Mouse (Mus musculus): ENCODE measurements around the gene Galnt10. TPM values are rescaled to one million over a fixed set of nuclear protein-coding genes. Genes with fewer than 3 reads are reported as not detected.

Gene Galnt10
- 23.6 and 27.5 TPM in 2 replicates for polyA plus RNA-seq (2015; fragmentation: Nextera tagmentation; extraction: Ambion mirVana)

DNA sequence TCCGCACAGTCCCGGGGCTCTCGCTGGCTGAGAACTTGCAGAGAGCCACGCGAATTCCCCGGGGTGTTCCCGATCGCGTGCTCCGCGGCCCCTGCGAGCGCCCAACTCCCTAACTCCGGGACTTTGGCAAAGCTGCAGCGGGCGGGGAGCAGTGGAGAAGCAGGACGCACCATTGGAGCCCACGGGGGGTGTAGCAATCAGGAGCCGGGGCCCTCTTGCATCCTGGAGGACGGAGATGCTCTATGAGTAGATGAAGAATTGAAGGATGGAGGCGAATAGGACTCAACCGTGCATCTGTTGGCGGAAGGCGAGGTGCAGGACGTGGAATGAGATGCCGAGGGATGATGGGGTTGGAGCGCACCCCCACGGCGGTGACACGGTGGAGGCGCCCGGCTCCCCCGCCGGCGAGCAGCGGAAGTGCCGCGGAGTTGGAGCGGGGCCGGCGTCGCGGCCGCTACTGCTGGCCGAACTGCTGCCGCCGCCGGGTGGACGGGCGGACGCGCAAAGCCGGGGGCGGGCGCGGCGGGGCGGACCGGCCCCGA lies at the start of gene Galnt10:
Galnt10 (plus strand) TSS at position 425 of the 542 bp plus-strand sequence.
- 1% methylated on average over 60 of the region's 60 CpGs for WGBS (ENCODE audit: insufficient replicate concordance)
- H3K36me3 ChIP-seq, result peaks cover 18% of the 10 kb centered on the region
- H3K27me3 ChIP-seq, result peaks cover 7% of the 10 kb centered on the region; the same call in 1 of the 2 replicates
- H3K9me3 ChIP-seq (replicated peaks), result no peaks in the 10 kb centered on the region
- peak within 1 kb of the TSS; percentile 99 for H3K4me2 ChIP-seq
- H3K4me3 ChIP-seq (replicated peaks), result peak within 1 kb of the TSS; percentile 98
- peaks cover 58% of the 10 kb centered on the region for H3K4me1 ChIP-seq (replicated peaks)
- peak; percentile 78 for DNase-seq
- H3K27ac ChIP-seq, result peak within 1 kb of the TSS; percentile 81
- peak within 1 kb of the TSS; percentile 99 for H3K9ac ChIP-seq
- peak; percentile 83 for ATAC-seq (ENCODE audit: low read depth)

DNA sequence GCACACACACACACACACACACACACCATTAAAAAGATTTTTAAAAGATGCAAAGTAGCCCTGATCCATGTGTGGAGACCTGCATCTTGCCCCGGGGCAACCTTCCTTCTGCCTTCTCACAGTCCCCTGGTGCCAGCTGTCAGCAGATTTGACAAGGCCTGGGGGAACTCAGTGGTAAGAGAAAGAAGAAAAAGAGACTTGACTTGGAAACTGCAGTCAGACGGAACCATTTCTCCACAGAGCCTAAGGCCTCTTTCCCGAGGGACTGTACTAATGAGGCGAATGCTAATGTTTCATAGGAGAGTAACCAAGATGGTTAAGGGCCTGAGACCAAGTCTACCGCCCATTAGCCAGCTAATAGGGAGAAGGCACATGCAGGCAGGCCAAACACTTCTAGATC lies 49.3 kb upstream of the Galnt10 start:
- Histone ChIP-seq H3K9ac (no peak overlapping the region), H3K4me2 (no peak overlapping the region), H3K4me1 (replicated peaks) (peaks cover 9% of the 10 kb centered on the region; the same call in 1 of the 2 replicates), H3K4me3 (replicated peaks) (no peak overlapping the region), H3K27me3 (peaks cover 13% of the 10 kb centered on the region; the same call in 1 of the 2 replicates), H3K27ac (no peak overlapping the region), H3K36me3 (no peaks in the 10 kb centered on the region), H3K9me3 (replicated peaks) (no peaks in the 10 kb centered on the region)
- ATAC-seq (ENCODE audit: low read depth), result no peak
- WGBS (ENCODE audit: insufficient replicate concordance), result 65% methylated on average over 5 of the region's 5 CpGs
- no peak for DNase-seq

- 51% methylated on average over 5 of the region's 5 CpGs for WGBS (ENCODE audit: insufficient replicate concordance)
- ATAC-seq (ENCODE audit: low read depth) (no peak), DNase-seq (no peak)
- H3K9me3 ChIP-seq (replicated peaks), result no peaks in the 10 kb centered on the region
- H3K27ac ChIP-seq, result no peak overlapping the region
- no peak overlapping the region for H3K4me2 ChIP-seq
- peaks cover 9% of the 10 kb centered on the region; the same call in 1 of the 2 replicates for H3K27me3 ChIP-seq
- no peak overlapping the region for H3K9ac ChIP-seq
- peaks cover 17% of the 10 kb centered on the region for H3K4me1 ChIP-seq (replicated peaks)
- no peaks in the 10 kb centered on the region for H3K36me3 ChIP-seq
- H3K4me3 ChIP-seq (replicated peaks), result no peak overlapping the region
These were observed 47.1 kb upstream of the Galnt10 start for GRCm38 (mm10) chr11:57598161-57598560.

- no peak overlapping the region for H3K4me2 ChIP-seq
- no peaks in the 10 kb centered on the region for H3K9me3 ChIP-seq (replicated peaks)
- no peak overlapping the region for H3K27ac ChIP-seq
- H3K4me1 ChIP-seq (replicated peaks), result peaks cover 17% of the 10 kb centered on the region
- 70% methylated on average over 6 of the region's 6 CpGs for WGBS (ENCODE audit: insufficient replicate concordance)
- peaks cover 17% of the 10 kb centered on the region for H3K27me3 ChIP-seq
- H3K4me3 ChIP-seq (replicated peaks), result no peak overlapping the region
- H3K36me3 ChIP-seq, result no peaks in the 10 kb centered on the region
- H3K9ac ChIP-seq, result no peak overlapping the region
- no peak for ATAC-seq (ENCODE audit: low read depth)
- DNase-seq, result no peak
These were observed 45.9 kb upstream of the Galnt10 start for GRCm38 (mm10) chr11:57599304-57599703.

DNA sequence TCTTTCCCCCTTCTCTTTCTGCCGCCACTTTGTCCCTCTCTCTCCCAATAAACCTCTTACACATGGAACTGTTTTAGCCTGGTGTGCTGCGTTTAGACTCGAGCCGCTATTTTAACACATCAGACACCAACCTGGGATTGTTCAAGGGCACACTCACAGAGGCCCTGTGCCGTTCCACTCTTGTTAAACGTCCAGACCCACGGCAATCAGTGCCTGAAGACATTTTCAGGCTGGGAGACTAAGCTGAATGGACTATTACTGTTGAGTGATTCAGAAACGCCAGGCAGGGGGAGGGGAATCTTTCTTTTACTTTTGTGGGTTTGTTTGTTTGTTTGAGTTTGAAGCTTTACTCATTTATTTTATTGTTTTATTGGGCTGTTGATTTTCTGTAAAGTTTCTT lies 45.1 kb upstream of the Galnt10 start:
- Histone ChIP-seq H3K36me3 (no peaks in the 10 kb centered on the region), H3K4me1 (replicated peaks) (peaks cover 17% of the 10 kb centered on the region), H3K9ac (no peak overlapping the region), H3K4me3 (replicated peaks) (no peak overlapping the region), H3K27ac (no peak overlapping the region), H3K4me2 (no peak overlapping the region), H3K9me3 (replicated peaks) (no peaks in the 10 kb centered on the region), H3K27me3 (peaks cover 23% of the 10 kb centered on the region; the same call in 1 of the 2 replicates)
- no peak for ATAC-seq (ENCODE audit: low read depth)
- WGBS (ENCODE audit: insufficient replicate concordance), result 53% methylated on average over 8 of the region's 8 CpGs
- DNase-seq, result no peak

- Histone ChIP-seq H3K27ac (no peak overlapping the region), H3K27me3 (peaks cover 28% of the 10 kb centered on the region), H3K36me3 (no peaks in the 10 kb centered on the region), H3K9me3 (replicated peaks) (no peaks in the 10 kb centered on the region), H3K9ac (no peak overlapping the region), H3K4me1 (replicated peaks) (peaks cover 17% of the 10 kb centered on the region), H3K4me3 (replicated peaks) (no peak overlapping the region), H3K4me2 (no peak overlapping the region)
- DNase-seq (no peak), ATAC-seq (ENCODE audit: low read depth) (no peak)
- 43% methylated on average over 4 of the region's 4 CpGs for WGBS (ENCODE audit: insufficient replicate concordance)
These were observed 44.6 kb upstream of the Galnt10 start for GRCm38 (mm10) chr11:57600621-57601121.

GRCm38 (mm10) chr11:57601806-57602455 lies 43.3 kb upstream of the Galnt10 start:
- 26% methylated on average over 2 of the region's 2 CpGs for WGBS (ENCODE audit: insufficient replicate concordance)
- peaks cover 35% of the 10 kb centered on the region for H3K27me3 ChIP-seq
- peaks cover 17% of the 10 kb centered on the region for H3K4me1 ChIP-seq (replicated peaks)
- H3K9ac ChIP-seq, result no peak overlapping the region
- DNase-seq (no peak), ATAC-seq (ENCODE audit: low read depth) (peak; percentile 67)
- H3K9me3 ChIP-seq (replicated peaks), result no peaks in the 10 kb centered on the region
- H3K4me3 ChIP-seq (replicated peaks), result no peak overlapping the region
- H3K36me3 ChIP-seq, result no peaks in the 10 kb centered on the region
- H3K27ac ChIP-seq, result no peak overlapping the region
- no peak overlapping the region for H3K4me2 ChIP-seq

- no peak for ATAC-seq (ENCODE audit: low read depth)
- 53% methylated on average over 5 of the region's 5 CpGs for WGBS (ENCODE audit: insufficient replicate concordance)
- H3K9ac ChIP-seq, result no peak overlapping the region
These were observed 40.2 kb upstream of the Galnt10 start for GRCm38 (mm10) chr11:57605086-57605485.

GRCm38 (mm10) chr11:57605660-57606059 lies 39.6 kb upstream of the Galnt10 start:
- Histone ChIP-seq H3K27ac (no peak overlapping the region), H3K4me2 (no peak overlapping the region), H3K27me3 (peaks cover 35% of the 10 kb centered on the region), H3K4me3 (replicated peaks) (no peak overlapping the region), H3K4me1 (replicated peaks) (peaks cover 16% of the 10 kb centered on the region), H3K9ac (no peak overlapping the region), H3K9me3 (replicated peaks) (no peaks in the 10 kb centered on the region), H3K36me3 (no peaks in the 10 kb centered on the region)
- ATAC-seq (ENCODE audit: low read depth), result no peak
- 70% methylated on average over 3 of the region's 3 CpGs for WGBS (ENCODE audit: insufficient replicate concordance)
- DNase-seq, result no peak

More at GRCm38 (mm10) chr11:57605086-57605485, 40.2 kb upstream of the Galnt10 start:
- peaks cover 35% of the 10 kb centered on the region for H3K27me3 ChIP-seq
- peaks cover 17% of the 10 kb centered on the region for H3K4me1 ChIP-seq (replicated peaks)
- H3K4me2 ChIP-seq, result no peak overlapping the region
- H3K9me3 ChIP-seq (replicated peaks), result no peaks in the 10 kb centered on the region
- H3K27ac ChIP-seq, result no peak overlapping the region
- no peak for DNase-seq
- no peaks in the 10 kb centered on the region for H3K36me3 ChIP-seq
- no peak overlapping the region for H3K4me3 ChIP-seq (replicated peaks)

- DNase-seq (no peak), ATAC-seq (ENCODE audit: low read depth) (no peak)
- H3K27me3 ChIP-seq, result peaks cover 16% of the 10 kb centered on the region
- H3K27ac ChIP-seq, result no peak overlapping the region
- 74% methylated on average over 9 of the region's 9 CpGs for WGBS (ENCODE audit: insufficient replicate concordance)
- H3K4me1 ChIP-seq (replicated peaks), result 0 out of 2 replicates have a peak, but pooled peaks cover 8% of the 10 kb centered on the region
- H3K9me3 ChIP-seq (replicated peaks), result no peaks in the 10 kb centered on the region
- no peak overlapping the region for H3K9ac ChIP-seq
- no peak overlapping the region for H3K4me2 ChIP-seq
- no peaks in the 10 kb centered on the region for H3K36me3 ChIP-seq
- H3K4me3 ChIP-seq (replicated peaks), result no peak overlapping the region
These were observed 30.7 kb upstream of the Galnt10 start for GRCm38 (mm10) chr11:57614502-57614901.

DNA sequence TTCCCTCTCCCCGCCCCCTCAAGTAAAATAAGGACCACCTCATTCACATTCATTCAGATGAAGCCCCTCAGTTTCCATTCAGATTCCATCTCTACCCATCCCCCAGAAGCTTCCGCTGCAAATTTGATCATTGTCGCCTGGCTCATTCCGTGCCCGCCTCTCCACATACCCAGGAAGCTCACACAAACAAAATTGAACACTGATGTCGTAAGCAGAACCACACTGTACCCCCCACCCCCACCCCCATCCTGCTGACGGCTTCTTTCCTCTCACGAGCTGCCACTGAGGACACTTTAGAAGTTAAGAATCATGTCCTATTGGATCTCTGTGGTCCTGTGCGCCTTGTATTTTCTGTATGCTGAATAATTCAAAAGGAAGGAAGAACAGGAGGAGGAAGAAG lies 30.0 kb upstream of the Galnt10 start:
- Histone ChIP-seq H3K4me1 (replicated peaks) (0 out of 2 replicates have a peak, but pooled peaks cover 8% of the 10 kb centered on the region), H3K4me3 (replicated peaks) (no peak overlapping the region), H3K4me2 (no peak overlapping the region), H3K27me3 (peaks cover 16% of the 10 kb centered on the region), H3K27ac (no peak overlapping the region), H3K9ac (no peak overlapping the region), H3K36me3 (no peaks in the 10 kb centered on the region), H3K9me3 (replicated peaks) (no peaks in the 10 kb centered on the region)
- DNase-seq (no peak), ATAC-seq (ENCODE audit: low read depth) (no peak)
- WGBS (ENCODE audit: insufficient replicate concordance), result 42% methylated on average over 9 of the region's 9 CpGs
